Mouse (Mus musculus) liver, embryonic 14.5 days (tissue): ENCODE data around the gene Palld.

Experiments used
- CTCF ChIP-seq: IDR thresholded peaks from 2 replicates; pipeline ENCODE4 v1.5.1; 2016; ENCODE audit warnings: antibody characterized with exemption, low read depth, control low read depth
- EP300 ChIP-seq: IDR thresholded peaks from 2 replicates; pipeline ENCODE4 v1.6.1; 2016; ENCODE audit warnings: antibody characterized with exemption, low read depth

- TF ChIP-seq CTCF (no peak), EP300 (no peak)
These were observed 284.8 kb downstream of the Palld start for GRCm38 (mm10) chr8:61617651-61618050.
